Mouse (Mus musculus) CD4-positive, CD25-positive, alpha-beta regulatory T cell, adult 9 weeks (primary cell): ENCODE results near the gene Mrgprf. TPM values are rescaled to one million over a fixed set of nuclear protein-coding genes. Genes with fewer than 3 reads are reported as not detected.

ENCODE experiments used
- polyA plus RNA-seq: library from polyadenylated mRNA; unstranded; fragments of 100-300 nt; shearing (Covaris generic); gene quantifications from one replicate; pipeline ENCODE4 v1.2.1, GENCODE M21; 2017

Gene Mrgprf
- polyA plus RNA-seq = not detected

GRCm38 (mm10) chr7:145300321-145301007 lies at the start of gene Mrgprf:
Gene Mrgprf, plus strand, starts transcription at chr7:145300828.

DNA sequence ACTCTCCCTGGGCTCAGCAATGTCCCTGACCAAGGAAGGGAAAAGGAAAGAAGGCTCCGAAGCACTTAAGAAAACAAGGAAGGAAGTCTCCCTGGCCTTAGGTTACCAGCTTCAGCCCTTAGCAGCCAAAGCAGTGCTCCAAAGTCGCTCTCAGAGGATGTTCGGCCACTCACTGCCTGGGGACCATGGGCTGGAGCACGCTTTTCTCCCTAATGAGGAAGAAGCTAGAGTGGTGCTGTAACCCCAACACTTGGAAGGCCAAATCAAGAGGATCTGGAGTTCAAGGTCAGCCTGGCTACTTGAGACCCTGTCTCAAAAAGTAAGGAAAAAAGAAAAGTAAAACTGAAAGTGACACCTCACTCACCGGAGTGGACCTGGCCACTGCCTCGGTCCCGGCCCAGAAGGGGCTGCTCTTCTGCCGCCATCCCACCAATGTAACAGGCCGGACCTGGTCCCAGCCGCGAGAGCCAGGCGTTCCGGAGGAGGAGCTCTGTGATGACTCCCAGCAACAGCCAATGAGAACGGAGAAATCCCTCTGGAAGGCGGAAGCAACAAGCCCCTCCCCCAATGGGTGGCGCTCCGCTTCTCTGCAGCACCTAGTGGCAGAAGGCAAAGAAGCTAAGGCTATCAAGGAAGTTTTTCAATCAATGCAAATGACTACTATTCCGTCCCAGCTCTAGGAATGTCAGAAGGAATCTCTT lies 17.0 kb upstream of the Mrgprf start, which contains the start of gene Tpcn2:
Gene Tpcn2, minus strand, starts transcription at position 525 of the 701 bp plus-strand sequence.

GRCm38 (mm10) chr7:145314785-145315411 lies 14.3 kb downstream of the Mrgprf start, which contains the start of gene Mrgprd:
Gene Mrgprd, plus strand, starts transcription at chr7:145314835.

Other genes with a start within 250 kb of the Mrgprf start
- gene 1810010D01Rik, start 92.7 kb upstream of the Mrgprf start, polyA plus RNA-seq = not detected
- 14.8 TPM for gene Tpcn2, start 16.8 kb upstream of the Mrgprf start, polyA plus RNA-seq
- gene Mrgprd, start 14.0 kb downstream of the Mrgprf start, polyA plus RNA-seq = not detected